Mouse (Mus musculus) gastrocnemius, postnatal 4 days (tissue): Measurements from ENCODE around the gene Sim2. TPM values are rescaled to one million over a fixed set of nuclear protein-coding genes. Genes with fewer than 3 reads are reported as not detected.

Experiments used
- DNase-seq, 2 experiments: peaks; one replicate each; pipeline ENCODE4 v3.0.0; 2021 to 2022; ENCODE audit warnings: low spot score in 2 of 2, mixed read lengths in 2 of 2
- total RNA-seq, 2 experiments: library from RNA; stranded (reverse); gene quantifications; 2 replicates each; pipeline ENCODE4 v1.2.3; 2021

The Sim2 gene
- total RNA-seq, 2 experiments from 2014 or later: 14.0 to 14.4 TPM

DNA sequence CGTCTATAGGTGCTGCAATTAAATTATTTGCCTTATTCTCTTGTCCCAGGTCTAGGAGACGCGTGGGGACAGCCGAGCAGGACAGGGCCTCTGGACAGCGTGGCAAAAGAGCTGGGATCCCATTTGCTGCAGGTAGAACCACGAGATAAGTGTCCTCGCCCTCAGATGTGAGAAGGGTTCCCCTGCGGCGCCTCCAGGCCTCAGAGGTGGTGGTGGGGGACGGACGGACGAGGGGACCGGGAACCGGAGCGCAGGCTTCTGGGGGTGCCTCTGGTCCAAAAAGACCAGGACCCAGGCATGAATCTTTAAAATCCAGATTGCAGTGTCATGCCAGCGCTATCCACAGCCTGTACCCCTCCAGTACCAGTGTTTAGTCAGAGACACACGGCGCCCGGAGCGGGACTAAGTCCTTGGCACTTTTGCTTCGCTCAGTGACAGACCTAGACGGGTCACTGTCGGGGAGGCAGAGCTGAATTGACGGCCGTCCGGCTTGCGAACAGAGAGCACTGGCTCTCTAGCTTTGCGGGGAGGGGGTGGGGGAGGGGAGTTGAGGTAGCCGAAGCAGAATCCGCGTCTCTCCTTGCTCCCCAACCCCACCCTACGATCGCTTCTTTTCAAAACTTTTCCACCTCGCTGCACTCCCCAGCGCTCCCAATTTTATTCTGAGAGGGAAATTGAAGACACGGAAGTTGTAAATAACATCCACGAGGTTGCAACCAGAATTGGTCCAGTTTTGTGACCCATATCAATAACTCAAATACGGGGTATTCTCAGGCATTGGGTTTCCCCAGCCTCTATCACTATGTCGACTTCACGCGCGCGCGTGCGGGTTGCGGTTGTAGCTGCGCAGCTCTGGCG, 9.7 kb downstream of the Sim2 start:
- no peak for DNase-seq

GRCm38 (mm10) chr16:94095109-94095822, 10.5 kb downstream of the Sim2 start:
- DNase-seq: no peak

- no peak for DNase-seq
Observed at GRCm38 (mm10) chr16:94096479-94096878, 11.7 kb downstream of the Sim2 start.

- no peak for DNase-seq
Observed at GRCm38 (mm10) chr16:94097724-94098455, 13.2 kb downstream of the Sim2 start.

GRCm38 (mm10) chr16:94113160-94113559, 28.4 kb downstream of the Sim2 start:
- no peak for DNase-seq

GRCm38 (mm10) chr16:94114693-94115092, 30.0 kb downstream of the Sim2 start:
- DNase-seq: no peak

GRCm38 (mm10) chr16:94117333-94117732, 32.6 kb downstream of the Sim2 start:
- DNase-seq: no peak

DNA sequence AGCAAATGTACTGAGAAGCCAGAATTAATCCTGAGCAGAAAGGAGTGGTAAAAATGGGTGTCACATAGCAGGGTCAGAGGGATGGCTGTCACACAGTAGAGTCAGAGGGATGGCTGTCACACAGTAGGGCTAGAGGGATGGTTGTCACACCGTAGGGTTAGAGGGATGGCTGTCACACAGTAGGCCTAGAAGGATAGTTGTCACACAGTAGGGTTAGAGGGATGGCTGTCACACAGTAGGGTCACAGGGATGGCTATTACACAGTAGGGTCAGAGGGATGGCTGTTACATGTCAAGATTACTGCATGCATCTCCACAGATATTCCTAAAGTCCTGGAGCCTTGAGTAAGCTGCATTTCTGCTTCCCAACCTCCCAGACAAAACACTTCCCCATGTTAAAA, 33.7 kb downstream of the Sim2 start:
- no peak for DNase-seq

DNA sequence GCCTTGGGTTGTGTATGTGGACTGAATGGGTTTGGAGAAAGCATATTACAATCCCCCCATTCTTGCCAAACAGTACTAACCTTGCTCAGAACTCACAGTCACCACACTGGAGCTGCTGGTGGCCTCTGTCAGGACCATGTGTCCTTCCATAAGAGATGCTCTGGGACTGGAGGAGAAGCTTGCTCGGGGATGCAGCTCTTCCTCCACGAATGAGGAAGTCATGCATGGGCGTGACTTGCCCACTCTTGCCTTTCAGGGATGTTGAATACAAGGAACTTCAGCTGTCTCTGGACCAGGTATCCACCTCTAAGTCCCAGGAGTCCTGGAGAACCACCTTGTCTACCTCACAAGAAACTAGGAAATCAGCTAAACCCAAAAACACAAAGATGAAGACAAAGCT, 37.6 kb downstream of the Sim2 start:
- DNase-seq: no peak

DNA sequence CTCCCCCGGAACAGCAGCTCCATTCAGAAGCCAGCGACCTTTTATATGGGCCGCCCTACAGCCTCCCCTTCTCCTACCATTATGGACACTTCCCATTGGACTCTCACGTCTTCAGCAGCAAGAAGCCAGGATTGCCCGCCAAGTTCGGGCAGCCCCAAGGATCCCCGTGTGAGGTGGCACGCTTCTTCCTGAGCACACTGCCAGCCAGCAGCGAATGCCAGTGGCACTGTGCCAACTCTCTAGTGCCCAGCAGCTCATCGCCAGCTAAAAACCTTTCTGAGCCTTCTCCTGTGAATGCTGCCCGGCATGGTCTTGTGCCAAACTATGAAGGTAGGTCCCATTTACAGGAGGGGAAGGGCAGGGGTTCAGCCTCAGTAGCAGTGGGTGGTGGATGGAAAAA, 38.5 kb downstream of the Sim2 start:
- peak in 1 of 2 experiments; percentile 54 for DNase-seq

GRCm38 (mm10) chr16:94125172-94125981, 40.6 kb downstream of the Sim2 start:
- no peak for DNase-seq

- no peak for DNase-seq
Observed at GRCm38 (mm10) chr16:94126200-94126599, 41.5 kb downstream of the Sim2 start.

GRCm38 (mm10) chr16:94128236-94128835, 43.6 kb downstream of the Sim2 start:
- DNase-seq: no peak

GRCm38 (mm10) chr16:94134218-94134617, 49.5 kb downstream of the Sim2 start:
- DNase-seq: no peak

- DNase-seq: no peak
Observed at GRCm38 (mm10) chr16:94140746-94141145, 56.0 kb downstream of the Sim2 start.

DNA sequence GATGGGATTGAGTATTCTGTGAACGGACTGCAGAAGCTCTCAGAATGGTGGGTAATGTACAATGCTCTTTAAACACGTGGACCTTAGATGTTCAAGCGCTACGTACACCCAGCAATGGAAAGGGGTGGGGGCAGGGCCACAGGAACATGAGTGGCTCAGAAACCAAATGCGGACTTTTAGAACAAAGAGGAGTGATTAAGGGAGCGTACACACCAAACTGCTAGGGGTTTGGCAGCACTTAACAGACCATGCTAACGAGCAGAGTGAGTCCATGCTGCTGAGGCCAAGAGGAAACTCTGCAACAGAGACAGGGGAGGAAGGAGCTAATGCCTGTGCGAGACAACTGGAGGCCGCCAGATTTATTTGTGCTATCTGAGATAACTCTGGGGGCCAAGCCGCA, 58.6 kb downstream of the Sim2 start:
- no peak for DNase-seq

DNA sequence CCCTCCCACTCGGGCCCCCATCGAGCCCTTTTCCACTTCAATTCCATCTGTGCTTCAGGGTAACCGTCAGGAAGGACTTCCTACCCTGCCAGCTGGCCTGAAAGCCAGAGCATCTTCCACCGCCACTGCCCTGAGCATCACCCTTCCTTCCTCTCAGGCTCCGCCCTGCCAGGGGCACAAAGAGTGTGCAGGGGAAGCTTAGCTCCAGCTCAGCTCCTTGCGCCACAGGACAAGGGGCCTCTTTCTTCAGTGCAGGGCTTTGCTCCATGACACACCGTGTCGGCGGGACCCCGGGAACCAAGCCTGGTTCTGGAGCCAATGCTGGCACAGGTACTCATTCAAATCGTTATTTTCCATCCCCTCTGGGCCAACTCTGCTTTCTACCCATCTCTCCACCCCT, 63.4 kb downstream of the Sim2 start:
- DNase-seq: peak in 1 of 2 experiments; percentile 26

GRCm38 (mm10) chr16:94150125-94151103, 65.7 kb downstream of the Sim2 start:
- no peak for DNase-seq

- DNase-seq: peak in 1 of 2 experiments; percentile 53
Observed at GRCm38 (mm10) chr16:94155041-94155653, 70.4 kb downstream of the Sim2 start.
